In the genomic region with DNA sequence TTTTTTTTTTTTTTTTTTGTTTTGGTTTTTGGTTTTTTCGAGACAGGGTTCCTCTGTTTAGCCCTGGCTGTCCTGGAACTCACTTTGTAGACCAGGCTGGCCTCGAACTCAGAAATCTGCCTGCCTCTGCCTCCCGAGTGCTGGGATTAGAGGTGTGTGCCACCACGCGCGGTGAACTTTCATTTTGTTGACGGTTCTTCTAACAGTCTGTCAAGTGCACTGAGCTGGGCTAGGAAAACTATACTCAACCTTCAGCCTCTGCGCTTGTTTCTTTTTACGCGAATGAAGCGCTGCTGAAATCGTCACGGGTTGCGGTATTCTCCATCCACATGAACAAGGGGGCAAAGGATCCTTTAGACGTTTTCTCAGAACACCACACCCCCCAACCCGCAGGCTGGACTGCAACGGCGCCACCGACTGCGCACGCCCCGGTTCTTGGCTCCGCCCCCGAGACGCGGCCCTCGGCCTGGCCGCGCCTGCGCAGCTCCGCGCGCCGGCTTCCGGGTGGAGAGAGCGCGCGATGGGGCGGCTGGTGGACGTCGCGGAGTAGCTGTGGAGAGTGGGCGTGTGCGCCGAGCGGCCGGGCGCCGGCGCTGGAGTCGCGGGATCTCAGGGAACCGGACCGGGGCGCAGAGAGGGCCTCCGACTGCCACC, we compare ENCODE assay signal across 8 mouse cellular contexts. TPM values are rescaled to one million over a fixed set of nuclear protein-coding genes. Genes with fewer than 3 reads are reported as not detected.
DNase-seq lines count a peak whose midpoint lies in the region; ATAC-seq lines count a peak whose summit lies in the region.

A gene (plus strand): TSS at position 496 of the 654 bp plus-strand sequence.

- DNase-seq in NIH3T3 (ENCODE audit: low read depth) = peak; percentile 95
- DNase-seq in cerebellum, adult 9-11 months = peak; percentile 92
- peak; percentile 79 to 88 for DNase-seq in frontal cortex, postnatal 10 days (ENCODE audit: low spot score in 2 of 2)
- DNase-seq in layer of hippocampus, postnatal 36 days = peak; percentile 92 to 93
- peak; percentile 93 for DNase-seq in lung, postnatal 36 days
- peak; percentile 95 for DNase-seq in retina, postnatal 1 day
- DNase-seq in urinary bladder, adult 18-20 months (ENCODE audit: low spot score in 2 of 2) = peak; percentile 90

- peak within 1 kb of the TSS; percentile 70 for H3K4me2 ChIP-seq in hindbrain, embryonic 12.5 days (replicated peaks)

- 4% methylated on average over 54 of the region's 56 CpGs for WGBS in hindbrain, embryonic 12.5 days

- peak within 1 kb of the TSS; percentile 90 for H3K4me3 ChIP-seq in hindbrain, embryonic 12.5 days

- H3K9ac ChIP-seq in hindbrain, embryonic 12.5 days = peak within 1 kb of the TSS; percentile 83

- peak; percentile 92 for ATAC-seq in hindbrain, embryonic 12.5 days (ENCODE audit: low FRiP score)

- peak within 1 kb of the TSS; percentile 82 for H3K27ac ChIP-seq in hindbrain, embryonic 12.5 days

- H3K27me3 ChIP-seq in hindbrain, embryonic 12.5 days = no peaks in the 10 kb centered on the region

- no peaks in the 10 kb centered on the region for H3K9me3 ChIP-seq in hindbrain, embryonic 12.5 days (replicated peaks)

- H3K36me3 ChIP-seq in hindbrain, embryonic 12.5 days = peaks cover 8% of the 10 kb centered on the region; the same call in 1 of the 2 replicates

- peaks cover 16% of the 10 kb centered on the region for H3K4me1 ChIP-seq in hindbrain, embryonic 12.5 days

RNA-seq across cellular contexts. Expression of the gene that starts here (rescaled TPM):
- polyA plus RNA-seq in hindbrain, embryonic 12.5 days (2016; fragmentation: Nextera tagmentation; extraction: Ambion mirVana) = 58.1 and 59.3 TPM in 2 replicates
- total RNA-seq in layer of hippocampus, postnatal 36 days (2021) = 100 to 1,000 TPM; 161 to 171 TPM

Comparison
In these comparisons a context has a peak if more than half of its experiments do, and no peak if none do; other contexts are left out.
1. Peak in every context shown above with its lines: DNase-seq, ATAC-seq, H3K4me3 ChIP-seq and H3K27ac ChIP-seq.